Mouse (Mus musculus) bone marrow macrophage, adult 2 months (primary cell): ENCODE results near the gene Apbb1ip.

Experiments used
- CTCF ChIP-seq: IDR thresholded peaks from 2 replicates; pipeline ENCODE4 v1.5.1; 2012; ENCODE audit warnings: low read depth, mild to moderate bottlenecking, low read length, moderate library complexity
- POLR2A ChIP-seq: IDR thresholded peaks from 2 replicates; pipeline ENCODE4 v1.6.1; 2012; ENCODE audit warnings: mild to moderate bottlenecking, low read depth, low read length, borderline replicate concordance

DNA sequence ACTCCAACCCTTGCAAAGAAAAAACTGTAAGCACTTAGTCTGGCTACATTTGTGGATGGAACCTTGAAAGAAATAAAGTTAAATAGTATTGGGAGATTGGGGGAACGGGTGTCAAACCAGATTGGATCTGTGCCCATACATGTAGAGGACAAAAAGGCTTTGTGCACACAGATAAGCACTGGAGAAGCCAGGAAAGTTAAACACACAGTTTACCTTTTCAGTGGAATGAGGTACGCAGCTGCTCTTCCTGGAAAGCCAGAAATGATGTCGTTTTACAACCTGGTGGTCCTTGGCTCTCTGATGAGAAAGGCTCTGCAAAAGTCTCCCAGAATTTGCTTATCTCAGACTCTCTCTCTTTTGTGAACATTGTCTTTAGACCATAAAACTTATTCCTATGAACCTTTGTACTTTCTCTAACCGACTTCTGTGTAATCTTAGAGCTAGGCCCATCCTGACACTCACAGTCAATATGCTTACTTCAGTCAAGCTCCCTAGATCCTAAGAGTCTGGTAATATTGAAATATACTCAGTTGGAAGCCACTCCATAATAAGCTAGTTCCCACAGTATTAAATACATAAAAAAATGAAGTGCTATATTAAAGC lies 19.6 kb upstream of the Apbb1ip start:
- TF ChIP-seq CTCF (no peak), POLR2A (no peak)
